Mouse (Mus musculus) lung, postnatal 0 days (tissue): ENCODE measurements around the gene BC025446.

Source experiments
- CTCF ChIP-seq: IDR thresholded peaks from 2 replicates; pipeline ENCODE4 v1.5.1; 2016; ENCODE audit warnings: antibody characterized with exemption, mild to moderate bottlenecking
- EP300 ChIP-seq: IDR thresholded peaks from 2 replicates; pipeline ENCODE4 v1.6.1; 2016; ENCODE audit warnings: antibody characterized with exemption, mild to moderate bottlenecking, control low read depth

DNA sequence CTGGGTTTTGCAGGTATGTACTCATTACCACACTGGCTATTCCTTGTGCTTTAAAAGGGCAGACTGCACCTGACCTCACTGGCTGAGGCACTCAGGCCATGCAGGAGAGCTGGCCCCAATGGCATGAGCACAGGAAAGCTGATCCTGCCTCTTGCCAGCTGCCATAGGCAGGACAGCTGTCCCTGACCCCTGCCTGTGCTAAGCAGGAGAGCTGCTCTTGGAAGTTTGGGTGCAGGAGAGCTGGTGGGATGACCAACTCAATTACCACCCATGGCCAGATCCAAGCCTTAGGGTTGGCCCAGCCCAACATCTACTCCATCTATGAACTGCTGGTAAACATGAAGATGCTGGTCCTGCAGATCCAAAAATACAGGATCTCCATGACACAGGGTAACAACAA is 5.8 kb downstream of the BC025446 start:
- TF ChIP-seq CTCF, result no peak
- TF ChIP-seq EP300, result no peak
